Mouse (Mus musculus): ENCODE data around the gene Cdk11b.
"Not testable (repeated sequence)": the region's sequence is repeated elsewhere in the genome, so short reads cannot be mapped to it uniquely, and the experiment has no call there.

The Cdk11b gene

DNA sequence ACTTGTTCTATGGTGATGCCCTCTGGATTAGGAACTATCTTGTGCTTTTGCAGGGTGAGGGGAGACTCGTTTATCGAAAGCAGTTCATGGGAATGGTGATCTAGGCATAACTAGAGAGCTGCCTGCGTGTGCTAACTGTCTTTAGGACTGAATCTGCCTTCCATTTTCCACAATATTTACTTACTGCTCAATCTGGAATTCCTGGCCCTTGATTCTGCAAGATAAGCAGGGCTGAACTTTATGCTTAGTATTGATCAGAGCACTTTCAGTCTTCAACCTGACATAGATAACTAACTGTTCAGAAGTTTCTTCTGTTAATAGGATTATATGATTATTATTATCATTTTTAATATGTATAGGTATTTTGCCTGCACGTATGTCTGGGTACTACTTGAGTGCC is 19.5 kb upstream of the Cdk11b start:
- no peak for DNase-seq (ENCODE audit: extremely low read depth, low read depth, low spot score)

GRCm38 (mm10) chr4:155606825-155607224 is 17.8 kb upstream of the Cdk11b start:
- DNase-seq (ENCODE audit: extremely low read depth, low read depth, low spot score): no peak

- DNase-seq (ENCODE audit: extremely low read depth, low read depth, low spot score): no peak
These were observed 12.8 kb upstream of the Cdk11b start for GRCm38 (mm10) chr4:155611860-155612259.

DNA sequence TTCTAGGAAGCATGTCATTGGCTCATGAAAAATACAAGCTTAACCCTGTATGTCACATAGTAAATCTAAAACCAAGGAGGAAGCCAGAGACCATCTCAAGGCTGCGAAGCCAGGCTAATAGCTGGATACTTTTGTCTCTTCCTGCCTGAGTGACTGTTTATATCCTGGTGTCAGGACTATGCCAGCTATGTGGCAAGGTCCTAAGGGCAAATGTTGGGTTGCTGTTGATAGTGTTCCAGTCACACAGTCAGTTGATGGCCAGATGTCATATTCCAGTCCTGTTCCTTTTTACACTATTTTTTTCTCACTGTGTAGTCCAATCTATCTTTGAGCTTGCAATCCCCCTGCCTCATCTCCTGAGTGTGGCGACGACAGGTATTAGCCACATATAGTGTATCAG is 11.4 kb upstream of the Cdk11b start:
- DNase-seq (ENCODE audit: extremely low read depth, low read depth, low spot score): no peak

DNA sequence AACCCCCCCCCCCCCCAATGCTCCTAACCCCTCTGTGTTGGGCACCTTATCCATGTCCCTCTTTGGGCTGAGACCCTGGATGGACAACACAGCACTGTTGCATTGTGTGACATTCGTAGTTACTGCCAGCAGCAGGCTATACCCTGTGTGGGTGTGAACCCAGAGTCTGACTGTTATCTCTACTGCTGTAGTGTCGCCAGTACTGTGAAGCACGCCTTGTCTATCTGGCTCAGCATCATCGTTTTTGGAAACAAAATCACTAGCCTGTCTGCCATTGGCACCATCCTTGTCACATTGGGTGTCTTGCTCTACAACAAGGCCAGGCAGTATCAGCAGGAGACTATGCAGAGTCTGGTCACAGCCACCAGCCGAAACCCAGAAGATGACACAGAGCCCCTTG is 6.3 kb upstream of the Cdk11b start:
- no peak for DNase-seq (ENCODE audit: extremely low read depth, low read depth, low spot score)

GRCm38 (mm10) chr4:155630267-155630666 is 5.6 kb downstream of the Cdk11b start:
- DNase-seq (ENCODE audit: extremely low read depth, low read depth, low spot score): no peak

GRCm38 (mm10) chr4:155635766-155636499 is 11.3 kb downstream of the Cdk11b start:
- no peak for DNase-seq (ENCODE audit: extremely low read depth, low read depth, low spot score)

- DNase-seq (ENCODE audit: extremely low read depth, low read depth, low spot score): no peak
These were observed 18.9 kb downstream of the Cdk11b start for GRCm38 (mm10) chr4:155643531-155643930.

DNA sequence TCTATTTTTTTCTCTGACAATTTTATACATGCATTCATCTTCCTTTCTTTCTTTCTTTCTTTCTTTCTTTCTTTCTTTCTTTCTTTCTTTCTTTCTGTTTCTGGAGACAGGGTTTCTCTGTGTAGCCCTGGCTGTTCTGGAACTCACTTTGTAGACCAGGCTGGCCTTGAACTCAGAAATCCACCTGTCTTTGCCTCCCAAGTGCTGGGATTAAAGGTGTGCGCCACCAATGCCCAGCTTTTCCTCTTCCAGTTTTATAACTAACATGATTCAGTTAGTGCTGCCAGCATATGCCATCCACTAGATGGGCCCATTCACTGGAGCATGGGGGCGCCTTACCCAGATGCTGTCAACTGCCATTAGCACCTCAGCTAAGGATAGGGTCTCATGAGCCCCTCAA is 20.7 kb downstream of the Cdk11b start, which contains the start of gene Gm10563:
Gene Gm10563 (minus strand): TSS at position 101 of the 400 bp plus-strand sequence.
- DNase-seq (ENCODE audit: extremely low read depth, low read depth, low spot score): not testable (repeated sequence)

DNA sequence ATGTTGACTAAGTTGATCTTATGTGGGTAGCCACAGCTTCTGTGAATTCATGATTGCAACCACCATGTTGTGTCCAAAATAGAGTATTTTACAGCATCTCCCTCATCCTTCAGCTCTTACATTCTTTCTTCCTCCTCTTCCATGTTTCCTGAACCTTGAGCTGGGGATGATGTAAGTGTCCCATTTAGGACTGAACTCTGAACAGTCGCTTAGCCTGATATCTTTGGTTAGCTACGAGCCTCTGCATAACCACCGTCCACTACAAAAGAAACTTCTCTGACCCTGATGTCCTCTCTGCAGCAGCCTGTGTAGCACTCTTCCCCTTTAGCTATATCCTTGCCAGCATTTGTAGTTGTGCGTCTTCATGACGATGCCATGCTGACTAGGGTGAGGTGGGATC is 21.1 kb downstream of the Cdk11b start:
- no peak for DNase-seq (ENCODE audit: extremely low read depth, low read depth, low spot score)

GRCm38 (mm10) chr4:155649355-155649754 is 24.7 kb downstream of the Cdk11b start:
- DNase-seq (ENCODE audit: extremely low read depth, low read depth, low spot score): no peak

DNA sequence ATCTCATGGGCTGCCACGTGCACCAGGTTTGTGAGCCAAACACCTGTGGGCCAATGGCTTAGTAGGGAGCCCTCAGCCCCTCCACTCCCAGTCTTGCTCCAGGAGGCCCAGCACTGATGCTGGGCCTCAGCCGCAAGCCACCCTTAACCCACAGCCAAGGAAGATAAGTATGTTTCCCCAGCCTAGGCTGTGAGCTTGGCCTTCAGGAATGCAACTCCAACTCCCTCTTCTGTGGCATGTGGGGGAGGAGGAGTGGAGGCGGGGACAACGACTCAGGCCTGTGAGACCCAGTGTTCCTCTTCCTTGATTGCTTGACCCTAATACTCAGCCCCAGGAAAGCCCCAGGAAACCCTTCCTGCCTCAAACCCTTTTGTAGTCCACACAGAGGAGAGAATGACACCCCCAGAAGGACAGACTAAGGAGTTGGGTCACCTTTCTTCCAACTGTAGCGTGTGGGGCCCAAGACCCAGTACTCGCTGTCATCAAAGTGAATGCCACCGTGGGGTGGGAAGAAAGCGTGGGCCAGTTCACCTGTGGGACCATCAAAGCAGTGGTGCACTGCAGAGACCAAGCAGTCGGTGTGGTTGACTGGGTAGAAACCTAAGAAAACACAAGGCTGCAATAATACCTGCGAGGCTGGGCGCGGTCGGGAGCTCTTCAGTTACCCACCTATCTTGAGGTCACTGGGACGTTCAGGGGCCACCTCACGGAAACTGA is 27.1 kb downstream of the Cdk11b start:
- DNase-seq (ENCODE audit: extremely low read depth, low read depth, low spot score): no peak

GRCm38 (mm10) chr4:155652283-155653085 is 27.8 kb downstream of the Cdk11b start:
- DNase-seq (ENCODE audit: extremely low read depth, low read depth, low spot score): no peak

DNA sequence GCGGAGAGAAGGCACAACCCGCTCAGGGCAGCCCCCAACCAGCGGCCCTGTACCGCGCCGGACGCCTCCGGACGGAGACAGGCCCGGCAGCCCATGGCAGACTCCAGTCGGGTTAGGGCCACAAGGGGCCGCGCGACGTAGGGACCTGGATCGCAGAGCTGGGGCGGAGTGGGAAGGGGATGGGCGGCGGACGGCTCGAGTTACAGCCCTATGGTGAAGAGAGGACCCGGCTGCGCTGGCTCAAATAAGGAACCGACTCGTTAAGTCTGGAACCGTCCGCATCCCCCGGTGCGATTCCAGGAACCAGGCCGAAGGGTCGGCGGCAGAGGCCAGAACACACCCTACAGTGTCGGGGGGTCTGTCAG is 28.4 kb downstream of the Cdk11b start, which contains the start of gene Mmp23:
Gene Mmp23 (minus strand): TSS at position 299 of the 365 bp plus-strand sequence.
- DNase-seq (ENCODE audit: extremely low read depth, low read depth, low spot score): no peak

GRCm38 (mm10) chr4:155653451-155654182 is 29.0 kb downstream of the Cdk11b start:
- no peak for DNase-seq (ENCODE audit: extremely low read depth, low read depth, low spot score)

- DNase-seq (ENCODE audit: extremely low read depth, low read depth, low spot score): no peak
These were observed 29.5 kb downstream of the Cdk11b start for GRCm38 (mm10) chr4:155654183-155654455.

DNA sequence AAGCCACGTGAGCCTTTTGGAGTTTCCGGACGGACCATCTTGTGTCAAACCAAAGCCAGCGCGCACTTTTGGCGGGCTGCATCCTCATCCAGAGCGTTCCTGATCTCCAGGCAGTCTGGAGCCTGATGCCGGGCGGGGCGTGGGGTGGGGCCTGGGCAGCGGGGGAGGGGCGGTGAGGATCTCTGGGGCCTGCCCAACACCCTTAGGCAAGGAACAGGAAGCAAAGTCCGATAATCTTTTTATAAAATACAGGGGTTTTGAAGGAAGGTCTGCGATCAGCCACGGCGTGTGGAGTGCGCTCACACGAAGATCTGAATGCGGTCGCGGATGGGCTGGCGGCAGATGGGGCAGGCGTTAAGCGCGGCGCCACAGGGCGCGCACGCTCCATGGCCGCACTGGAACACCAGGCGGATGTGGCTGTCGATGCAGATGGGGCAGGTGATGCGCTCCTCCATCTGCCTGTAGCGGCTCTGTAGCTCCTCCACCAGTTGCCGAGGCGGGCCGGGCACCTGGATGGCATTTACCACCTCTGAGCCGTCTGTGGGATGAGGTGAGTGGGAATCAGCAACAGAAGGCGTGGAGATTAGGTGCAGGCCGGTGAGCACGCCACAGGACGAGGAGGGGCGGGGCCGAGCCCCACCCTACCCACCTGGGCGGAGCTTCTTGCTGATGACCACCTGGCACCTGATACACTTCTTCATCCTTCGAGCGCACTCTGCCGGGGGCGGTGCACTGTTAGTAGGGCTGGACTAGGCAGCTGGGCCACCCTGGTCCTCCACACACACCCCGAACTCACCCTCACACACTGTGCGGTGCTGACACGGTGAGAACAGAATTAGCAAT is 30.0 kb downstream of the Cdk11b start:
- no peak for DNase-seq (ENCODE audit: extremely low read depth, low read depth, low spot score)

DNA sequence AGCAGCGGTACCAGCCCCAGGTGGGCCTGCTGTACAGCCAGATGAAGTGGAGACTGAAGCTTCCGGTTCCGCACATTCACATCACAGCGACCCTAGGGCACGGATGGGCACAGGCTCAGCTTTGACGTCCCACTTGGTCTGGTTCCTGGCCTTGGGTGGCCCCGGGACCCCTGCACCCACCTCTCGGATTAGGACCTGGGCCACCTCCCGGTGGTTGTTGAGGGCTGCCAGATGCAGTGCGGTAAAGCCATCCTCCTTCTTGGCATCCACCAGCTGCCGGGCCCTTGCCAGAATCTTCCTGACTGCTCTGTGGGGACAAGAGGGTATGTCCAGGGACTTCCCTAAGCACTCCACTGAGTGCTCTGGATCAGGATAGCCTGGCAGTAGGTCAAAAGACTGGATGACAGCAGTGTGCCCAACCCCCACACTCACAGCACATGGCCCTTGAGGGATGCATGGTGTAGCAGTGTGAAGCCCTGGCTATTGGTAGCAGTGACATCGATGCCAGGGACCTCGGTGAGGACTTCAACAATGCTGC is 31.6 kb downstream of the Cdk11b start:
- no peak for DNase-seq (ENCODE audit: extremely low read depth, low read depth, low spot score)

- no peak for DNase-seq (ENCODE audit: extremely low read depth, low read depth, low spot score)
These were observed 34.3 kb downstream of the Cdk11b start for GRCm38 (mm10) chr4:155658961-155659360.

DNA sequence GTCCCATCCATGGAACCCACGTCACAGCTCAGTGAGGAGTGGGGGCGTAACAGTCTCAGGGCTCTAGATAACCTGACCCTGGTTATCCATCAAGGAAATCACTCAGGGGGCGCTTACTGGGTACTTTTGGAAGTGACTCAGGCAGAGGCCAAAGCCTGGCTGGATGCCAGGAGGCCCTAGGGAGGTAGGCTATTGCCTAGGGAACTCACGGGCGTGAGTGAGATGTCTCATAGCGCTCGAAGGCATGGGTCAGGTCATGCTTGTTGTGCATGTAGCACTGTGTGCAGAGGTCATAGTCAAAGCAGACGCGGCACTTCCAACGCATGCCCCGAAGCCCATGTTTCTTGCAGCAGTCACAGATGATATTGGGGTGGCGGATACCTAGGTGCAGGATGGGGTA is 36.0 kb downstream of the Cdk11b start:
- no peak for DNase-seq (ENCODE audit: extremely low read depth, low read depth, low spot score)
